Mouse (Mus musculus): Measurements from ENCODE around the gene Psen2. TPM values are rescaled to one million over a fixed set of nuclear protein-coding genes. Genes with fewer than 3 reads are reported as not detected.
A peak's percentile ranks its signal among the peaks of the same experiment; 100 is the strongest.

The Psen2 gene
- polyA plus RNA-seq, 1 experiment: 93.6 TPM

DNA sequence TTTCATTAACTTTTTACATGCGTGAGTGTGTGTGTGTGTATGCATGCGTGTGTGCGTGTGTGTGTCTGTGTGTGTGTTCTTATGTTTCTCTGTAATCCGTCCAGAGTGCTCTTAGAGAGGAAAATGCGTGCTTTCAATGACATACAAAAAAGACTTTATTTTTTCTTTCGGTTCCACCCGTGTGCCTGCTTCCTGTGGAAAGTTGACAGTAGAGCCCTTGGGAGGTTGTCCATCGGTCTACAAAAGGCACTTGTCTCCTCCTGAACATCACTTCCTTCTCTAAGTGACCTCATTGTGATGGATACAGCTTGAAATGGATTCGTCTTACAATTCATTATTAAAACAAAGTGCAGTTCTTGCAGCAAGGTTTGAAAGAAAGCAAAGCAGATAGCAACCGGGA, 1.6 kb upstream of the Psen2 start:
- Histone ChIP-seq H3K27ac (ENCODE audit: insufficient read depth, low read length) (no peak overlapping the region), H3K4me3 (ENCODE audit: extremely low read depth, insufficient read depth, insufficient read length) (peak overlapping the region; percentile 16; the same call in 1 of the 2 replicates), H3K4me1 (ENCODE audit: control insufficient read depth, insufficient read depth, insufficient read length) (peaks cover 2% of the 10 kb centered on the region; the same call in 1 of the 2 replicates), H3K36me3 (ENCODE audit: control insufficient read depth, insufficient read depth, low read length) (no peaks in the 10 kb centered on the region), H3K27me3 (ENCODE audit: control insufficient read depth, insufficient read depth, low read length) (no peaks in the 10 kb centered on the region)
- TF ChIP-seq CTCF (IDR thresholded peaks at IDR 0.05; ENCODE audit: extremely low read depth, insufficient read depth, insufficient read length, insufficient replicate concordance): no peak
- TF ChIP-seq POLR2A (IDR thresholded peaks at IDR 0.05; ENCODE audit: low read depth, low read length): no peak
- DNase-seq (ENCODE audit: low read depth in 1 of 2, low spot score in 2 of 2): no peak
- WGBS: 25% methylated on average over 10 of the region's 10 CpGs

DNA sequence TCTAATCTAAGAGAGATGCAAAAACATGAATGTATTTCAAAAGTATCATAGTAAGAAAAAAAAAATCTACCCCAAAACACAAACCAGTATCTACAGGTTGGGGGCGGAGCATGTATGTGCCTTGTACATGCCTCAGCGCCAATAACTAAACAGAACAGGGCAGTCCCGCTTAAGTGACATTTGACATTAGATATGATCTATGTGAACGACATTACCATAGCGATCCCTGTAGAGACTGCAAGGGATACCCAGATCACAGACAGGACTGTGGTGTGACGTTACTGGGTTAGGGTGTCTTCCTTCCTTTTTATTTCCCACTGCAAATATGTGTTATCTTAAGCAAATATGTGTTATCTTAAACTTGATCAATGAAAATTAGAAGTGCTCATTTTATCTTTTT, 1.2 kb upstream of the Psen2 start:
- H3K4me1 ChIP-seq (ENCODE audit: control insufficient read depth, insufficient read depth, insufficient read length): peaks cover 2% of the 10 kb centered on the region; the same call in 1 of the 2 replicates
- no peak overlapping the region for H3K4me3 ChIP-seq (ENCODE audit: extremely low read depth, insufficient read depth, insufficient read length)
- no peak for DNase-seq (ENCODE audit: low read depth in 1 of 2, low spot score in 2 of 2)
- 60% methylated on average over 6 of the region's 6 CpGs for WGBS
- TF ChIP-seq POLR2A (IDR thresholded peaks at IDR 0.05; ENCODE audit: low read depth, low read length) (no peak), CTCF (IDR thresholded peaks at IDR 0.05; ENCODE audit: extremely low read depth, insufficient read depth, insufficient read length, insufficient replicate concordance) (no peak)
- no peaks in the 10 kb centered on the region for H3K27me3 ChIP-seq (ENCODE audit: control insufficient read depth, insufficient read depth, low read length)
- no peak overlapping the region for H3K27ac ChIP-seq (ENCODE audit: insufficient read depth, low read length)
- no peaks in the 10 kb centered on the region for H3K36me3 ChIP-seq (ENCODE audit: control insufficient read depth, insufficient read depth, low read length)

DNA sequence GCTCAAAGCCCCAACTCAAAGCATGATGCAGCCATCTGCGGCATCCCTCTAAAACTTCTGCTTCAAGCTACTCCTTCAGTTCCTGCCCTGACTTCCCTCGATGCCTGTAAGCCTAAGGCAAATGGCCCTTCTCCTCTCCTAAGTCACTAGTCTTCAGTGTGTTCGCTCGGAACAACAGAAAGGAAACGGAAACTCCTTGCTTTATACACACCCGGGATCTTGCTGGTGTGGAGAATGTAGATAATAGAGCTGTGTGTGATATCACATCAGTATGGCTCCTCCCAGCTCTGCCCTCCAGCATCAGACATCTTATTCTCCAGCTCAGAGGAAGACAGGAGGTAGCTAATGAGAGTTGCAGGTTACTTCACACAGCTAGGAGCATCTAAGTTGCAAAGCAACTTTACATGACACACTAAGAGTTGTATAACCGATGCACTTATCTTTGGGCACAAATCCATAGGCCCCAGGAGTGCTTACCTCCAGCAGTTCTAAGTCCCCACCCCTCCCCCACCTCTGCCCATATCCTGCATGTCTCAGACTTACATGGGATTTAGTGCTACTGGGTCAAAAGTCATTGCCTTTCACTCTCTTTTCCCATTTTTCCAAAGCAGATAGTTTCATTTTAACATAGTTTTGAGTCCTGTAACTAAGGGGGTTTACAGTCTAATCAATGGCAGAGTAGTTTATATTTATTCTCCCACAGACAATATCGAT, 1.2 kb downstream of the Psen2 start:
- Histone ChIP-seq H3K27me3 (ENCODE audit: control insufficient read depth, insufficient read depth, low read length) (no peaks in the 10 kb centered on the region), H3K4me3 (ENCODE audit: extremely low read depth, insufficient read depth, insufficient read length) (no peak overlapping the region), H3K27ac (ENCODE audit: insufficient read depth, low read length) (no peak overlapping the region), H3K36me3 (ENCODE audit: control insufficient read depth, insufficient read depth, low read length) (no peaks in the 10 kb centered on the region), H3K4me1 (ENCODE audit: control insufficient read depth, insufficient read depth, insufficient read length) (no peaks in the 10 kb centered on the region; the same call in 1 of the 2 replicates)
- TF ChIP-seq POLR2A (IDR thresholded peaks at IDR 0.05; ENCODE audit: low read depth, low read length): no peak
- no peak for TF ChIP-seq CTCF (IDR thresholded peaks at IDR 0.05; ENCODE audit: extremely low read depth, insufficient read depth, insufficient read length, insufficient replicate concordance)
- DNase-seq (ENCODE audit: low read depth in 1 of 2, low spot score in 2 of 2): no peak
- 78% methylated on average over 8 of the region's 8 CpGs for WGBS

DNA sequence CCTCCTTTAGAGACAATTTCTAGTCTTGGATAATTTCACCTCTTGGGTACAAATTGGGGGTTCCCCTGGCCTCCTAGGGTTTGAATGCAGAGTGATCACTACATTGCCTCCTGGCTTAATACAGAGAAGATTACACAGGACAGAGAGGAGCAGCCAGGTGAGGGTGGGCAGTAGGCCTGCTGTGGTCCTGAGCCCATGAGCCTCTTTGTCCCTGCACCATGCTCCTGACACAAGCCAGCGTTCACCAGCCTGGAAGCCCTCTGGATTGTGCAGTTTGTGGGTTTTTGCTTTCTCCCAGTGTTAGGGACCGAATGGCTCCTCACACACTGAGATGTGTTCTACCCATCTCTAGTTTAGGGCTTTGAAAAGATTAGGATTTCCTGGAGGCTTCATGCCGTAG, 1.8 kb downstream of the Psen2 start:
- H3K27ac ChIP-seq (ENCODE audit: insufficient read depth, low read length): no peak overlapping the region
- WGBS: 89% methylated on average over 3 of the region's 3 CpGs
- no peak for DNase-seq (ENCODE audit: low read depth in 1 of 2, low spot score in 2 of 2)
- H3K4me3 ChIP-seq (ENCODE audit: extremely low read depth, insufficient read depth, insufficient read length): no peak overlapping the region
- no peak for TF ChIP-seq CTCF (IDR thresholded peaks at IDR 0.05; ENCODE audit: extremely low read depth, insufficient read depth, insufficient read length, insufficient replicate concordance)
- TF ChIP-seq POLR2A (IDR thresholded peaks at IDR 0.05; ENCODE audit: low read depth, low read length): no peak
- H3K36me3 ChIP-seq (ENCODE audit: control insufficient read depth, insufficient read depth, low read length): no peaks in the 10 kb centered on the region
- no peaks in the 10 kb centered on the region for H3K27me3 ChIP-seq (ENCODE audit: control insufficient read depth, insufficient read depth, low read length)
- H3K4me1 ChIP-seq (ENCODE audit: control insufficient read depth, insufficient read depth, insufficient read length): no peaks in the 10 kb centered on the region; the same call in 1 of the 2 replicates

DNA sequence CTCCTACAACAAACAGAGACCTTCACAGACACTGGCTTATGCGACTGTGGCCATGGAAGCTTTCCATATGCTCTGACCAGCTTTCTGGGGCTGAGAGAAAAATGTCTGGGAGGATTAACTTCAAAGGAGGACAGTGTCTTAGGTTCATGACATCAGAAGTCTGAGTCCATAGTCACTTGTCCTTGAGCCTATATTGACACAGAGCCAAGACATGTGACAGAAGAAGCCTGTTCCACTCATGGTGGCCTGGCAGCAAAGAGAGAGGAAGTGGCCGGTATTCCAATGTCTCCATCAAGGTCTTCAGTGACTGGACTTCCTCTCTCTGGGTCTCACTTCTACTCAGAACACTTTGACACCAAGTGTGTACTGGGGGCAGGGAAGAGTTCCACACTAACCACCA, 2.4 kb downstream of the Psen2 start:
- 76% methylated on average over 2 of the region's 2 CpGs for WGBS
- TF ChIP-seq POLR2A (IDR thresholded peaks at IDR 0.05; ENCODE audit: low read depth, low read length) (no peak), CTCF (IDR thresholded peaks at IDR 0.05; ENCODE audit: extremely low read depth, insufficient read depth, insufficient read length, insufficient replicate concordance) (no peak)
- Histone ChIP-seq H3K27ac (ENCODE audit: insufficient read depth, low read length) (no peak overlapping the region), H3K4me3 (ENCODE audit: extremely low read depth, insufficient read depth, insufficient read length) (no peak overlapping the region), H3K36me3 (ENCODE audit: control insufficient read depth, insufficient read depth, low read length) (no peaks in the 10 kb centered on the region), H3K4me1 (ENCODE audit: control insufficient read depth, insufficient read depth, insufficient read length) (no peaks in the 10 kb centered on the region; the same call in 1 of the 2 replicates), H3K27me3 (ENCODE audit: control insufficient read depth, insufficient read depth, low read length) (no peaks in the 10 kb centered on the region)
- DNase-seq (ENCODE audit: low read depth in 1 of 2, low spot score in 2 of 2): no peak

DNA sequence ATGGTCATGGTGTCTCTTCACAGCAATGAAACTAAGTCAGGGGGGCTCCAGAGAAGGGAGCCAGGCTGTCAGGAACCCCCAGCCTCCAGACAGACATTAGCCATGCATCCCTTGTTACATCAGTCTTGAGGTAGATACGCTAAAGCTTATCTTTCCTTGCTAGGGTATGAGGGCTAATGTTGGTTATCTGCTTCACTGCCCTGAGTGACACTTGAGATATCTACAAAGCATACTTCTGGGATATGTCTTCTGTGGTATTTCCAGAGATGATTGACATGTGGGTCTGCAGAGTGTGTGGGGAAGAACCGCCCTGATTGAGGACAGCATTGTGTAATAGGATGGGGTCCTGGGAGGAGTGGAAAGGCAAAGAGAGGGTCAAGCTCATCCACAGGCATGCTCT, 3.5 kb downstream of the Psen2 start:
- TF ChIP-seq POLR2A (IDR thresholded peaks at IDR 0.05; ENCODE audit: low read depth, low read length) (no peak), CTCF (IDR thresholded peaks at IDR 0.05; ENCODE audit: extremely low read depth, insufficient read depth, insufficient read length, insufficient replicate concordance) (no peak)
- WGBS: 81% methylated on average over 2 of the region's 2 CpGs
- DNase-seq (ENCODE audit: low read depth in 1 of 2, low spot score in 2 of 2): no peak
- Histone ChIP-seq H3K36me3 (ENCODE audit: control insufficient read depth, insufficient read depth, low read length) (no peaks in the 10 kb centered on the region), H3K4me3 (ENCODE audit: extremely low read depth, insufficient read depth, insufficient read length) (no peak overlapping the region), H3K27ac (ENCODE audit: insufficient read depth, low read length) (no peak overlapping the region), H3K27me3 (ENCODE audit: control insufficient read depth, insufficient read depth, low read length) (no peaks in the 10 kb centered on the region), H3K4me1 (ENCODE audit: control insufficient read depth, insufficient read depth, insufficient read length) (peaks cover 3% of the 10 kb centered on the region; the same call in 1 of the 2 replicates)

DNA sequence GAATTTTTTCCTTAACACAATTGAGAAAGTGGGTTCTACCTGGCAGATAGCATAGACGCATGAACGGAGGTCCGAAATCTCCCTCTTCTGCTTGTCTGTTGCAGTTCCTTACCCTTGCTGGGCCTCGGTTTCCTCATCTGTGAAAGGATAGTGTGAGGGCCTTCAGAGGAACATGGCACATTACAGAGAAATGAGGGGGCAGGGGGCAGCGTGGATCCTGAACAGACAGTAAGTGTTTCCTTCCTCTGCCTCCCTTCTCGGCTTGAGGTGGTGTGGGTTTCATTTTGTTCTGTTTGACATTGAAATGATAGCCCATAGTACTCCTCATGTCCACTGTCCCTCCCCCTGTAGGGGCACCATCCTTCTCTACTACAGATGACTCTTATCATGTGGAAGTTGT, 5.8 kb downstream of the Psen2 start:
- no peaks in the 10 kb centered on the region for H3K36me3 ChIP-seq (ENCODE audit: control insufficient read depth, insufficient read depth, low read length)
- no peaks in the 10 kb centered on the region for H3K27me3 ChIP-seq (ENCODE audit: control insufficient read depth, insufficient read depth, low read length)
- peaks cover 16% of the 10 kb centered on the region; the same call in 1 of the 2 replicates for H3K4me1 ChIP-seq (ENCODE audit: control insufficient read depth, insufficient read depth, insufficient read length)
- 79% methylated on average over 6 of the region's 6 CpGs for WGBS
- no peak overlapping the region for H3K4me3 ChIP-seq (ENCODE audit: extremely low read depth, insufficient read depth, insufficient read length)
- DNase-seq (ENCODE audit: low read depth in 1 of 2, low spot score in 2 of 2): no peak
- TF ChIP-seq POLR2A (IDR thresholded peaks at IDR 0.05; ENCODE audit: low read depth, low read length): no peak
- TF ChIP-seq CTCF (IDR thresholded peaks at IDR 0.05; ENCODE audit: extremely low read depth, insufficient read depth, insufficient read length, insufficient replicate concordance): no peak
- no peak overlapping the region for H3K27ac ChIP-seq (ENCODE audit: insufficient read depth, low read length)

Measured in spleen, adult 2 months (tissue).